Mouse (Mus musculus) lung, postnatal 4 days (tissue): ENCODE measurements at regions not wholly inside any gene's neighbourhood (a gene's known extent, or its start where the extent isn't known, plus 50 kb on each side); places are given as distances from the start of the nearest gene placed in this dataset.

Experiments
- DNase-seq, 2 experiments: peaks; one replicate each; pipeline ENCODE4 v3.0.0; 2021

- DNase-seq, result no peak
Observed at GRCm38 (mm10) chr15:32110659-32111058, 66.4 kb upstream of the Tas2r119 start.
